Mouse (Mus musculus) B cell, adult 2 months (primary cell): ENCODE measurements around the gene Kdsr.
A peak's percentile ranks its signal among the peaks of the same experiment; 100 is the strongest.

Experiments used
- DNase-seq, 2 experiments: peaks; one replicate each; pipeline ENCODE4 v3.0.0; 2022

Kdsr gene

DNA sequence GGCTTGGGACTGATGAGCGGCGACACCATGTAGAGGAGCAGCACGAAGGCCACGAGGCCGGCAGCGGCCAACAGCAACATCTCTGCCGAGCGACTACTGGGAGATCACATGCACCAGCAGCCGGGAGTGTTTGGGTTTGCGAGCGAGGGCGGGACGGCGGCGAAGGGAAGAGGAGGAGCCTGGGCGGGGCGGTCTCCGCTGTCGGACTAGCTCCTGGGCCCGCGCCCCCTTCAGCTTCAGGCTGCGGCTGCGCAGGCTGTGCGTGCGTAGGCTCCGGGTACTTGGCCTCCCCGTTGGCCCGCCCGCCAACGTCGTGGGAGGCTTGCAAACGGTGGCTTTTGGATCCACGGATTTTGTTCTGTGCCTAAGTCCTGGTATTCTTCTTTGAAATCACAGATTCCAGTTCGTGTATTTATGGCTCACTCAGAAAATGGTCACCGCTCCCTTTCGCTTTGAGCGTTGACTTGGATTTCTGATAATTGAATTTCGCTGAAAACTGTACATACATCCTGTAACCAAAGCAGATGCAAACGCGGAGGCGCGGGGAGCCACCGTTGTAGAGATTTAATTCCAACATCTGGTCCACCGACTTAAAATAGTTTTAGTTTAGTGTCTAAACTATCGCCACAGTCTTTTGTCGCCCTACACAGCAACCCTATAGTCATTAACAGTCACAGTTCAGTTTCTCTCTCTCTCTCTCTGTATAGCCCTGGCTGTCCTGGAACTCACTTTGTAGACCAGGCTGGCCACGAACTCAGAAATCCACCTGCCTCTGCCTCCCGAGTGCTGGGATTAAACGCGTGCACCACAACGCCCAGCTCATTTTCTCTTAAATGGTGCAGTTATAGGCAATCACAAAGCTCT, at the start of gene Kdsr:
Kdsr (minus strand) TSS at position 156 of the 864 bp plus-strand sequence.
- peak; percentile 97 to 98 for DNase-seq

- no peak for DNase-seq
These were observed 40.4 kb upstream of the Kdsr start for GRCm38 (mm10) chr1:106799931-106800330.

GRCm38 (mm10) chr1:106799406-106799805, 39.9 kb upstream of the Kdsr start:
- no peak for DNase-seq

DNA sequence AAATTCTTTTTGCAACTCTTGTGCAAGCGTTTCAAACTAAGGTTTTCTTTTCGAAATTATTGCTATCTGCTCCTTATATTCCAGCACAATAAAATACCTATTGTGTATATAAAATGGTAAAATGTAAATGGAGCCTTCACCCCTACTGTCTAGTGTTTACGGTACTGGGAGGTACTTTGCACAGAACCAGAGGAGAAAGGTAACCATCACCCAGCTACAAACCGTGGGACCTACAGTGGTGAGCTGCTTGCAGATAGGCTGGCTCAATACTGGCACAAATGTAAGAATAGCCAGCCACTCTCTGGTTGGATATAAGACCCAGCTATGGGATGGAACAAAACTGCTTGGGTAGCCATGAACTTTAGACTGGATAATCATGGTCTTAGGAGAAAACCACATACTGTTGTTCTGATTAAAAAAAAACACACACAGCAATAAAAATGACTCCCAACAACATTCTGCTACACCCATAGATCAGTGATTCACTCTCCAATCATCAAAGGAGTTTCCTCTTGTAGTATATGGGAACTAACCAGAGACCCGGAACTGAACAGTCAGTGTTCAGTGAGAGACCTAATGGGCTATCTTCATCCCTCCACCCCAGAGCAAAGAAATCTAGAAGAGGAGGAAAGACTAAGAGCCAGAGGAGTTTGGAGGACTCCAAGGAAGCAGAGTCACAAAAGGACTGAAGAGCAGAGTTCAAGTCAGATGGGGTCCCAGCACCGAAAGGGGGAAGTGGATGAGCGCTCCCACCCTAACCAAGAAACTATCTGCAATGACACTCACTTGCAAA, 37.7 kb upstream of the Kdsr start:
- DNase-seq = peak; percentile 10 to 15

- peak; percentile 95 to 96 for DNase-seq
These were observed 37.0 kb upstream of the Kdsr start, which contains the start of gene Vps4b for GRCm38 (mm10) chr1:106796542-106796924. Gene Vps4b, minus strand, starts transcription at chr1:106796728.

GRCm38 (mm10) chr1:106795634-106796541, 36.4 kb upstream of the Kdsr start:
- DNase-seq = peak in 1 of 2 experiments; percentile 10

DNA sequence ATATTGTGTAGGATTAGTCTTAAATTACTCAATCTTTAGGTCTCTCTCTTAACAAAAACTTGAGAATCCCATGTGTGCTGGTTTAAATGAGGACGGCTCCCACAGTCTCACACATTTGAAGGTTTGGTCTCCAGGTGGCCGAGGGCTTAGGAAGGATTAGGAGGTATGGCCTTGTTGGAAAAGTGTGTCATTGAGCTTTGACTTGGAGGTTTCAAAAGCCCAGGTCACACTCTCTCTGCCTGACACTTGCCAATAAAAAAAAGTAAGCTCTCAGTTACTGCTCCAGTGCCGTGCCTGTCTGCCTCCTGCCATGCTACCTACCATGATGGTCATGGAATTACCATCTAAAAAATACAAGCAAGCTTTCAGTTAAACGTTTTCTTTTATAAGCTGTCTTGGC, 15.4 kb upstream of the Kdsr start:
- DNase-seq = no peak

- DNase-seq = no peak
These were observed 14.6 kb upstream of the Kdsr start for GRCm38 (mm10) chr1:106774092-106774491.

- no peak for DNase-seq
These were observed 9.2 kb upstream of the Kdsr start for GRCm38 (mm10) chr1:106768773-106769172.

DNA sequence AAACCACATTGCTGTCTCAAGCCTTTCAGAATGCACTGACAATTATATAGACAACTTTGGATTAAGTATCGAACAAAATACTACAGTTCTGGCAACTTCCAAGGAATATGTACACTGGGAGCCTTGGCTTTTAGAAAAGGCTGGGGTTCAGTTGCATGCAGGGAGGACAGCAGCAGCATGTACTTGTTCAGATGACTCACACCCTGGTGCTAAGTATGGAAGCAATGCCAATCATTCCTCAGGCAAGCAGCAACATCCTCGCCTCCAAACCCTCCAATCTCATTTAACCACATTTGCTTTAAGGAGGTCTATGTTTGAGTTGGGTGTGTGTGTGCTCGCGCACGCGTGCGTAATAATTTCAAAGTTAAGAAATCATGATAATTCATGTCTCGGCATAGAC, 6.2 kb upstream of the Kdsr start:
- no peak for DNase-seq

DNA sequence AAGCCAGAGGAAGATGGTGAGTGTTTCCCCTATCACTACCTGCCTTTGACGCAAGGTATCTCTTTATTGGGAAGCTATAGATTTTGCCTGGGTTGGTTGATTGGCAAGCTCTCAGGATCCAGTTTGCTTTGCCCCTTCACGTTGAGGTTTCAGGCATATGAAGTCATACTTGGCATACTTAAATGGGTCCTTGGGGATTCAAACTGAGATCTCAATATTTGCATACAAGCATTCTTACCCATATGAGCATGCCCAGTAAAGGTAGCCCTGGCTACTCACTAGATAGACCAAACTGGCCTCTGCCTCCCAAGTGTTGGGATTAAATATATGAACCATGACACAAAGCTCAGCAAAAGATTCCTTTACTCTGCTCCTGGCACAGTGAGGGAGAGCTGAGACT, 5.3 kb upstream of the Kdsr start:
- no peak for DNase-seq

DNA sequence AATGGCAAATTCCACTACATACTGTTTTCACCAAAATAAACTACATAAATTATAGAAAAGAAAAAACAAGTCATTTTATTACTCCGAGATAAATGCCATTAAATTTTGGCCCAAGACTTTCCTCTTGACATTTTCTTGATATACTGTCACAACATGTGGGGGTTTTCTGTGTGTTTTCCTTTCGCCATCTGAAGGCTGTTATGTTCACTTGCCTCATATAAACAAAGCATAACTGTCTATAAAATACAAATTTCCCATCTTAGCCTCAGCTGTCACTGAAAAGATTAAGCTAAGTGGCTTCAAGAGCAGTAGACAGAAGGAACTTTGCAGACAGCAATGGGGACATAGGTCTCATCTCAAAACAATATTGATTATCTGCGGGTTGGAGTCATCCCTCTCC, 4.8 kb upstream of the Kdsr start:
- DNase-seq = no peak

- no peak for DNase-seq
These were observed 1.2 kb upstream of the Kdsr start for GRCm38 (mm10) chr1:106760750-106761149.

DNA sequence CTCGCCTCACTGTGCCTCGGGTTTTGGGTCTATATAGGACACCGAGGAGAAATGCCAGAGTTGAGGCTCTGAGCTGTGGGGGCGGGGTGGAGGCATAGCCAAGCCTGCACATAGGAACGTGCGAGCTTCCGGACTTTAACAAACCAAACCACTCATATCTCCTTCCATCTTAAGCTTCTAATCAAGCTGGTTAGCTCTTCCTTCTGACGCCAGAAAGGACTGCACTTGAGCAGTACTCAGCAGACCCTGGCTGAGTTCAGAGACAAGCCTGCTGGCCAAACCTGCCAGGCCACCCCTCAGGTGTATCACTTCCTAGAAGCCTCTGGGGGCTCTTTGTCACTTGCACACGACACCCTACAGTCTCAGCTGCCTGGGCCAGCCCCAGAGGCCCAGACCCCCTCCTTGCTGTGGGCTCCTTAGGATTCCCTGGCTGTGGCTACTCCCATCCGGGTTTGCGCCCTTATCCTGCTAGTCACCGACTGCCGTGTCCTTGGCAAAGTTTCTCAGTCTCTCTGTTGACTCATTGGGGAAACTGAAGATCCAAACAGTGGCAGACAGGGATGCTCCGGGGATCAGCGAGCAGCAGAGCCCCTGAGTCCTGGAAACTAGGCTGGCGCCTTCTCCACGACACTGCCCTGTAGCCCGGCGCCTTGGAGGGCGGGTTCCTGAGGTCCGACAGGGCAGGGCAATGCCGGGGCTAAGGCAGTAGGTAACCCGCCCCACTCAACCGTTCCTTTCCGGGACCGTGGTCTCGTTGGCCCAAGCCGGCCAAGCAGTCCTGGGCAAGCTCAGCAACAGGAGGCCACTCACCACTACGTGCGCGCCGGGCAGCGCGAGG, 574 bp downstream of the Kdsr start:
- peak; percentile 61 to 63 for DNase-seq

- no peak for DNase-seq
These were observed 2.9 kb downstream of the Kdsr start for GRCm38 (mm10) chr1:106756633-106757032.

- no peak for DNase-seq
These were observed 7.5 kb downstream of the Kdsr start for GRCm38 (mm10) chr1:106752013-106752412.

DNA sequence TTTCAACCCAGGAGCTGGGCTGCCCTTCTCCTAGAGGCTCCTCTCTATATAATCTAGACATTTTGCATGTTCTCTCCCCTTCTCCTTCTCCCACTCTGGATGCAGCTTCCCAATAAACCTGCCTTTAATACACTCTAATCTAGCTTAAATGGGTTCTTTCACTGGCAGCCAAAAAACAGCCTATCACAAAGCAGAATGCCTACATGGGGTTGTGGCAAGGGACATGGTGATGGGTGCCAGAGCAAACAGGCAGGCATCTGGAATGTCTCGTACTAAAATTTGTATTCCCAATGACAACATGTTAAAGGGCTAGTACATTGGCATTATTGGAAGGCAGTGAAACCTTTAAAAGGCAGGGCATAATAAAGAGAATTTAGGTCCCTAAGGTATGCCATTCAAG, 8.9 kb downstream of the Kdsr start:
- no peak for DNase-seq

- DNase-seq = no peak
These were observed 10.8 kb downstream of the Kdsr start for GRCm38 (mm10) chr1:106748555-106749315.

GRCm38 (mm10) chr1:106742980-106743379, 16.5 kb downstream of the Kdsr start:
- no peak for DNase-seq

DNA sequence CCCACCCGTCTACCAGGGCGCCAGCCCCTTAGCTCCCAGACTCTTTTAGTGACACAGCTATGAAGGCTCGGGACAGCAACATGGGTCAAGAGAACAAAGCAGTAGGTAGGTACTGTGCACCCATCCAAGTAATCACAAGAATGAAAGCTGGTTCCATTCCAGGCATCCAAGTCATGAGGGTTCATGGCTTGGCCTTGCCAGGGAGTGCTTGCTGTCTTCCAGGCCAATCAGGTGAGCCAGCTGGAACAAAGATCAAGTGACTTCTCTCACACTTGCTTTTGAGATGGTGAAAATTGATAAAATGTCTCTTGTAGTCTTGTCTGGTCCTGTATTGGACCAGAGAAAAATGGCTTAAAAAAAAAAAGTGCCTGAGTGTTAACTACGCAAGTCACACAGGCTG, 18.8 kb downstream of the Kdsr start:
- no peak for DNase-seq

- no peak for DNase-seq
These were observed 19.7 kb downstream of the Kdsr start for GRCm38 (mm10) chr1:106739810-106740209.
